Mouse (Mus musculus): ENCODE results near the gene Gnai2.
"Not testable (repeated sequence)": the region's sequence is repeated elsewhere in the genome, so short reads cannot be mapped to it uniquely, and the experiment has no call there.

Gene Gnai2

GRCm38 (mm10) chr9:107567702-107568319 is 67.4 kb downstream of the Gnai2 start, which contains the start of gene Hyal2:
Hyal2 (plus strand) TSS chr9:107567945.
- DNase-seq (ENCODE audit: low read depth) = no peak

DNA sequence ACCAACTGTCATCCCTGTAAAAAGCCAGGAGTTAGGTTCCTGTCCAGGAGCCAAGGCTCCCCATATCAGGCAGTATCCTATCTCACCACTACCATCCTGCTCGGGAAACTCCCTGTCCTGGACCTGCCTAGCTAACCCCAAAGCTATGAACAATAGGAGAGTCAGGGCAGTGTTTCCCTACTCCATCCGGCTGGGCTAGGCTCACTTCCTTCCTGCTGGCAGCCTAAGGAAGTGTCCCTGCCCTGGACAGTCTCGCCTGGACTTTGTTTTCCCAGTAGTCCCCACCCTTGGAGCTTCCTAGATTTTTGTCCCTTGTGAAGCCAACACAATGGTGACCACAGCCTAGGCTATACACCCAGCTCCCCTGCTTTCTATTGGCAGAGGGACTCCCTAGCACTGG is 68.3 kb downstream of the Gnai2 start:
- no peak for DNase-seq (ENCODE audit: low read depth)

GRCm38 (mm10) chr9:107566041-107566709 is 69.0 kb downstream of the Gnai2 start:
- DNase-seq (ENCODE audit: low read depth) = peak; percentile 77

GRCm38 (mm10) chr9:107565556-107565955 is 69.6 kb downstream of the Gnai2 start:
- not testable (repeated sequence) for DNase-seq (ENCODE audit: low read depth)

Measured in c-Kit-positive CD71-negative TER-119-negative erythroid progenitor cells, embryonic 14.5 days (primary cell).